Mouse (Mus musculus): Measurements from ENCODE around the gene A930004D18Rik.

DNA sequence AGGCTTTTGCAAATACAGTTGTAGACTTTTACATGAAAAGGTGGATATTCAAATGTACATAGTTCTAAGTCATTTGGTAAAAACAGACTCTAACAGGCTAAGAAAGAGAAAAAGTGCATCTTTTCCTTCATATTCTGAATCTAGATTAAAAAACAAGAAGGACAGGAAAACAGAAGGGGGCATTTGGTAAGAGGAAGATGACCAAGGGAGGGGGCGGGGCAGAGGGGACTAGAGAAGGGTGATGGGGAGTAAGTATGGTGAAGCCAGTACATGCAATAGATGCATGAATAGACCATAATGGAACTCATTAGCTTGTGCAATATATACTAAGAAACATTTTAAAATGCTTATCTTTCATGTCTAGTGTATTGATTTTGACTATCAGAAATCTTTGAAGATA is 22.9 kb upstream of the A930004D18Rik start:
- TF ChIP-seq CTCF (IDR thresholded peaks at IDR 0.05; ENCODE audit: borderline replicate concordance, extremely low read depth, insufficient read depth, insufficient read length) (no peak), POLR2A (IDR thresholded peaks at IDR 0.05; ENCODE audit: borderline replicate concordance, extremely low read depth, insufficient read depth, insufficient read length, poor library complexity, severe bottlenecking) (no peak)

Measured in brain, embryonic 14.5 days (tissue).